Mouse (Mus musculus) WW6 (cell line): Measurements from ENCODE around the gene Gys2.

Experiments
- DNase-seq: peaks from one replicate; pipeline ENCODE4 v3.0.0-alpha.2; 2013; ENCODE audit warnings: low read depth, low spot score

Gene Gys2

GRCm38 (mm10) chr6:142458010-142458409, 14.9 kb downstream of the Gys2 start:
- DNase-seq, result no peak

- DNase-seq, result peak; percentile 14
These were observed 17.5 kb downstream of the Gys2 start for GRCm38 (mm10) chr6:142455314-142455996.

- no peak for DNase-seq
These were observed 19.6 kb downstream of the Gys2 start for GRCm38 (mm10) chr6:142453311-142453710.

- no peak for DNase-seq
These were observed 21.5 kb downstream of the Gys2 start for GRCm38 (mm10) chr6:142451381-142451780.

GRCm38 (mm10) chr6:142429072-142429471, 43.8 kb downstream of the Gys2 start:
- DNase-seq, result no peak

- DNase-seq, result no peak
These were observed 47.9 kb downstream of the Gys2 start for GRCm38 (mm10) chr6:142424976-142425375.

GRCm38 (mm10) chr6:142414597-142414996, 58.3 kb downstream of the Gys2 start:
- peak; percentile 13 for DNase-seq

GRCm38 (mm10) chr6:142413845-142414244, 59.1 kb downstream of the Gys2 start:
- DNase-seq, result no peak

- no peak for DNase-seq
These were observed 59.9 kb downstream of the Gys2 start, which contains the start of gene Spx for GRCm38 (mm10) chr6:142412906-142413491. Gene Spx, plus strand, starts transcription at chr6:142413441.

- DNase-seq, result no peak
These were observed 61.8 kb downstream of the Gys2 start for GRCm38 (mm10) chr6:142411140-142411539.

- DNase-seq, result no peak
These were observed 77.2 kb downstream of the Gys2 start for GRCm38 (mm10) chr6:142395756-142396155.

- no peak for DNase-seq
These were observed 78.2 kb downstream of the Gys2 start for GRCm38 (mm10) chr6:142394669-142395068.

- DNase-seq, result no peak
These were observed 80.6 kb downstream of the Gys2 start for GRCm38 (mm10) chr6:142392312-142392711.

GRCm38 (mm10) chr6:142389101-142389500, 83.8 kb downstream of the Gys2 start:
- no peak for DNase-seq

- no peak for DNase-seq
These were observed 85.1 kb downstream of the Gys2 start for GRCm38 (mm10) chr6:142387755-142388271.

GRCm38 (mm10) chr6:142387011-142387754, 85.7 kb downstream of the Gys2 start, which contains the start of the genes Recql and Golt1b:
Gene Recql, minus strand, starts transcription at chr6:142387087.
Gene Golt1b, plus strand, starts transcription at chr6:142387221.
- peak; percentile 94 for DNase-seq

- DNase-seq, result no peak
These were observed 86.5 kb downstream of the Gys2 start for GRCm38 (mm10) chr6:142386285-142387010.

- no peak for DNase-seq
These were observed 88.4 kb downstream of the Gys2 start for GRCm38 (mm10) chr6:142384521-142384920.

GRCm38 (mm10) chr6:142381615-142382014, 91.3 kb downstream of the Gys2 start:
- no peak for DNase-seq

GRCm38 (mm10) chr6:142379961-142380360, 92.9 kb downstream of the Gys2 start:
- no peak for DNase-seq

GRCm38 (mm10) chr6:142378576-142379330, 94.2 kb downstream of the Gys2 start:
- no peak for DNase-seq
